Mouse (Mus musculus): ENCODE data around the gene Atf3. TPM values are rescaled to one million over a fixed set of nuclear protein-coding genes. Genes with fewer than 3 reads are reported as not detected.

The Atf3 gene
- polyA plus RNA-seq, 1 experiment from 2014 or later, result 4.6 TPM

DNA sequence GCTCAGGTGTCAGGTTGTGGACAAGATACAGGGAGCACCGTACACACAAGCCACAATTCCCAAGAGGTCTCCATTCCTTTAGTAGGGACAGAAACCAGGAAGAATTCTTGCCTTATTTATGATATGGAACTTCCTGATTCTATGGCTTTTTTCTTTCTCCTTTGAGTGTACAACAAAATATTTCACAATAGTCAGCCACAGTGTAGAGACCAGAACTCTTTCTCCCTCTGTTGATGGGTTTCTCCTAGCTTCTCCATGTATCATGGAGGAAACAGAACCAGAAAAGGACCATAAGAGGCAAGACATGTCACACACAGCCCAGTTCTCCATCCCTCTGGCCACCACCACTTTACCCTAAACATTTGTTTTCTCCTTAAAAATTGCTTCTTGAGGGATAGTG is 23.7 kb upstream of the Atf3 start:
- H3K9me3 ChIP-seq (ENCODE audit: control insufficient read depth, low read length), result no peaks in the 10 kb centered on the region
- WGBS, result 94% methylated on average over 1 of the region's 1 CpGs
- no peak overlapping the region for H3K4me2 ChIP-seq
- no peaks in the 10 kb centered on the region for H3K4me1 ChIP-seq (ENCODE audit: control insufficient read depth, insufficient read depth, low read length)
- DNase-seq (ENCODE audit: low spot score, missing footprints) (no peak), ATAC-seq (ENCODE audit: low FRiP score) (no peak)
- no peaks in the 10 kb centered on the region for H3K27me3 ChIP-seq (ENCODE audit: control insufficient read depth, insufficient read depth, low read length)
- H3K27ac ChIP-seq (ENCODE audit: low read depth, low read length), result 0 out of 2 replicates have a peak overlapping the region, but pooled peaks have one; percentile 27
- no peak overlapping the region for H3K9ac ChIP-seq (ENCODE audit: low read length)
- no peak overlapping the region for H3K4me3 ChIP-seq (ENCODE audit: low read depth, low read length)
- no peaks in the 10 kb centered on the region for H3K36me3 ChIP-seq (ENCODE audit: control insufficient read depth, insufficient read depth, low read length)

- no peak overlapping the region for H3K9ac ChIP-seq (ENCODE audit: low read length)
- no peak overlapping the region for H3K4me3 ChIP-seq (ENCODE audit: low read depth, low read length)
- no peaks in the 10 kb centered on the region for H3K9me3 ChIP-seq (ENCODE audit: control insufficient read depth, low read length)
- no peak overlapping the region for H3K4me2 ChIP-seq
- H3K27me3 ChIP-seq (ENCODE audit: control insufficient read depth, insufficient read depth, low read length), result no peaks in the 10 kb centered on the region
- H3K4me1 ChIP-seq (ENCODE audit: control insufficient read depth, insufficient read depth, low read length), result no peaks in the 10 kb centered on the region
- H3K36me3 ChIP-seq (ENCODE audit: control insufficient read depth, insufficient read depth, low read length), result no peaks in the 10 kb centered on the region
- no peak overlapping the region for H3K27ac ChIP-seq (ENCODE audit: low read depth, low read length)
- ATAC-seq (ENCODE audit: low FRiP score), result no peak
- 85% methylated on average over 4 of the region's 4 CpGs for WGBS
- DNase-seq (ENCODE audit: low spot score, missing footprints), result no peak
These were observed 21.8 kb upstream of the Atf3 start for GRCm38 (mm10) chr1:191239602-191240001.

DNA sequence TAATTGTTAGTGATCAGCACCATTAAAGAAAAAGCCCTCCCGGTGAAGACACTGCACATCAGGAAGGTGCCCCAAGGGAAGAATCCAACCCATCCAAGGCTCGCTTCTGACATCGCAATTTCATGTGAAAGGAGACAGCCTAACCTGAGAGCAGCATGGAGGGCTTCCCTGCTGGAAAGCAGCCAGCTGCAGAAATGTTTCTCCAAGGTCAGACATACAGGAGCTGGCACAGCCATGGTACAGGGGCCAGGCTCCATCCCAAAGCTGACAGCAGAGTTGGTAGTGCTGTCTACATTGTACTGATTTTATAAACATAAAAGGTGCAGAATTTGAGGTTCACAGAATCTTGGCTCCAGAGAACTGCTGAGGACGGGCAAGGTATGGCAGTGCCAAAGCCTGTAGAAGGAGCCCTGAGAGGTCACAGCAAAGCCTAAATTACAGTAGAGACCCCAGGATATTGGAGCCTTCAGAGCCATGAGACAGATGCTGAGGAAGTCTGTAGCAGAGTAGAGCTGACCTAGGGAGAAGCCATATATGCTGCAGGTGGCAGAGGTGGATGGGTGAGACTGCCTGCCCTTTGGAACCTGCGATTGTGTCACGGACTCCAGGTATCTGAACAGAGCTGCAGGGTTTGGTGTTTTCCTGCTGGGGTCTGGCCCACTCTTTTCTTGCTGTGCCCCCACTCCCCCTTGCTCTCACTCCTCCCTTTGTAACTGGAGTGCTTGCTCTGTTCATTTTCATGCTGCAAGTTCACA is 18.1 kb upstream of the Atf3 start:
- Histone ChIP-seq H3K9ac (ENCODE audit: low read length) (no peak overlapping the region), H3K4me2 (no peak overlapping the region), H3K4me3 (ENCODE audit: low read depth, low read length) (no peak overlapping the region), H3K27me3 (ENCODE audit: control insufficient read depth, insufficient read depth, low read length) (no peaks in the 10 kb centered on the region), H3K9me3 (ENCODE audit: control insufficient read depth, low read length) (no peaks in the 10 kb centered on the region), H3K36me3 (ENCODE audit: control insufficient read depth, insufficient read depth, low read length) (no peaks in the 10 kb centered on the region), H3K4me1 (ENCODE audit: control insufficient read depth, insufficient read depth, low read length) (no peaks in the 10 kb centered on the region), H3K27ac (ENCODE audit: low read depth, low read length) (no peak overlapping the region)
- DNase-seq (ENCODE audit: low spot score, missing footprints), result no peak
- ATAC-seq (ENCODE audit: low FRiP score), result no peak
- WGBS, result 89% methylated on average over 6 of the region's 6 CpGs

GRCm38 (mm10) chr1:191234837-191235236 is 17.0 kb upstream of the Atf3 start:
- H3K27ac ChIP-seq (ENCODE audit: low read depth, low read length), result no peak overlapping the region
- ATAC-seq (ENCODE audit: low FRiP score) (no peak), DNase-seq (ENCODE audit: low spot score, missing footprints) (no peak)
- no peak overlapping the region for H3K4me2 ChIP-seq
- H3K9me3 ChIP-seq (ENCODE audit: control insufficient read depth, low read length), result no peaks in the 10 kb centered on the region
- no peaks in the 10 kb centered on the region for H3K27me3 ChIP-seq (ENCODE audit: control insufficient read depth, insufficient read depth, low read length)
- H3K4me3 ChIP-seq (ENCODE audit: low read depth, low read length), result no peak overlapping the region
- WGBS, result 88% methylated on average over 4 of the region's 4 CpGs
- no peaks in the 10 kb centered on the region for H3K4me1 ChIP-seq (ENCODE audit: control insufficient read depth, insufficient read depth, low read length)
- H3K36me3 ChIP-seq (ENCODE audit: control insufficient read depth, insufficient read depth, low read length), result no peaks in the 10 kb centered on the region
- H3K9ac ChIP-seq (ENCODE audit: low read length), result no peak overlapping the region

- ATAC-seq (ENCODE audit: low FRiP score) (no peak), DNase-seq (ENCODE audit: low spot score, missing footprints) (no peak)
- H3K27ac ChIP-seq (ENCODE audit: low read depth, low read length), result no peak overlapping the region
- no peaks in the 10 kb centered on the region for H3K36me3 ChIP-seq (ENCODE audit: control insufficient read depth, insufficient read depth, low read length)
- no peaks in the 10 kb centered on the region for H3K4me1 ChIP-seq (ENCODE audit: control insufficient read depth, insufficient read depth, low read length)
- 87% methylated on average over 6 of the region's 6 CpGs for WGBS
- no peak overlapping the region for H3K9ac ChIP-seq (ENCODE audit: low read length)
- H3K4me3 ChIP-seq (ENCODE audit: low read depth, low read length), result no peak overlapping the region
- H3K4me2 ChIP-seq, result no peak overlapping the region
- H3K27me3 ChIP-seq (ENCODE audit: control insufficient read depth, insufficient read depth, low read length), result no peaks in the 10 kb centered on the region
- H3K9me3 ChIP-seq (ENCODE audit: control insufficient read depth, low read length), result no peaks in the 10 kb centered on the region
These were observed 12.6 kb upstream of the Atf3 start for GRCm38 (mm10) chr1:191230355-191230931.

GRCm38 (mm10) chr1:191226570-191226969 is 8.7 kb upstream of the Atf3 start:
- no peak overlapping the region for H3K4me2 ChIP-seq
- 82% methylated on average over 2 of the region's 2 CpGs for WGBS
- peaks cover 10% of the 10 kb centered on the region for H3K4me1 ChIP-seq (ENCODE audit: control insufficient read depth, insufficient read depth, low read length)
- H3K27me3 ChIP-seq (ENCODE audit: control insufficient read depth, insufficient read depth, low read length), result no peaks in the 10 kb centered on the region
- DNase-seq (ENCODE audit: low spot score, missing footprints), result no peak
- H3K9me3 ChIP-seq (ENCODE audit: control insufficient read depth, low read length), result no peaks in the 10 kb centered on the region
- H3K27ac ChIP-seq (ENCODE audit: low read depth, low read length), result no peak overlapping the region
- ATAC-seq (ENCODE audit: low FRiP score), result no peak
- H3K9ac ChIP-seq (ENCODE audit: low read length), result no peak overlapping the region
- no peaks in the 10 kb centered on the region for H3K36me3 ChIP-seq (ENCODE audit: control insufficient read depth, insufficient read depth, low read length)
- no peak overlapping the region for H3K4me3 ChIP-seq (ENCODE audit: low read depth, low read length)

GRCm38 (mm10) chr1:191225771-191226170 is 7.9 kb upstream of the Atf3 start:
- 97% methylated on average over 2 of the region's 2 CpGs for WGBS
- Histone ChIP-seq H3K9me3 (ENCODE audit: control insufficient read depth, low read length) (no peaks in the 10 kb centered on the region), H3K27me3 (ENCODE audit: control insufficient read depth, insufficient read depth, low read length) (no peaks in the 10 kb centered on the region), H3K36me3 (ENCODE audit: control insufficient read depth, insufficient read depth, low read length) (no peaks in the 10 kb centered on the region), H3K4me3 (ENCODE audit: low read depth, low read length) (no peak overlapping the region), H3K27ac (ENCODE audit: low read depth, low read length) (no peak overlapping the region), H3K4me1 (ENCODE audit: control insufficient read depth, insufficient read depth, low read length) (peaks cover 10% of the 10 kb centered on the region), H3K9ac (ENCODE audit: low read length) (no peak overlapping the region), H3K4me2 (no peak overlapping the region)
- ATAC-seq (ENCODE audit: low FRiP score), result no peak
- DNase-seq (ENCODE audit: low spot score, missing footprints), result no peak

DNA sequence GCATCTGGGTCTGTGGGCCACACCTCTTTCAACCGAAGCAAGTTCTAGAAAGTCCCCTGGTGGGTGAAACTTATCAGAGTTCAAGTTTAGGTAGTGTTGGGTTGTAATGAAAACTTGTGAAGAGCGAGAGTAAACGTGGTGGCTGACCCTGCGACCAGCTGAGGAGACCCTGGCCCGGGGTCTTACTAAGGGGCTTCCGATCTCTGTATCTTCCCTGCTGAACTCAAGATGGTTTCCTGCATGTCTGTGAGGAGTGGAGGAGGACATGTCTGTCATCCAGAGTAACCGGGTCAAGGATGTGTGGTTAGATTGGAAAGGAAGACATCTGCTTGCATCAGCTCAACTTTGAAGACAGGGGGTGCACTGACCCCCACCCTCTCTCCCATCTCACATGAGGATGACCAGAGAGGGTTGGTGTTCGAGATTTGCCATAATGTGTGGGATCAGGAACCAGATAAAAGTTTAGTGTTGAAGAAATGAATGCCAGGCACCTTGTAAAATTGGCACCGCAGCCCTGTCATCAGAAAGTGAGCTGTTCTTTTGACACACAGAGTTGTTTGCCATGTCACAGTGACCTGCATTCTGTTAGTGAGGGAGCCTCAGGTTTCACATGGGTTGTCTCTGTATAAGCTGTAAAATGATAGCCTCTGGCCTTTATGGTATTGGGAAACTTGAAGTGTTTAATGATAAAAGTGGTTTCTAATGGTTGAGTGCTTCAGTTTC is 7.3 kb upstream of the Atf3 start:
- WGBS, result 59% methylated on average over 9 of the region's 9 CpGs
- ATAC-seq (ENCODE audit: low FRiP score), result peak; percentile 1; the same call in 1 of the 2 replicates

More for the DNA sequence above, 7.3 kb upstream of the Atf3 start:
- peak overlapping the region; percentile 74 for H3K4me3 ChIP-seq (ENCODE audit: low read depth, low read length)
- no peaks in the 10 kb centered on the region for H3K36me3 ChIP-seq (ENCODE audit: control insufficient read depth, insufficient read depth, low read length)
- H3K4me2 ChIP-seq, result peak overlapping the region; percentile 99
- no peaks in the 10 kb centered on the region for H3K9me3 ChIP-seq (ENCODE audit: control insufficient read depth, low read length)
- peaks cover 10% of the 10 kb centered on the region for H3K4me1 ChIP-seq (ENCODE audit: control insufficient read depth, insufficient read depth, low read length)
- DNase-seq (ENCODE audit: low spot score, missing footprints), result no peak
- no peaks in the 10 kb centered on the region for H3K27me3 ChIP-seq (ENCODE audit: control insufficient read depth, insufficient read depth, low read length)
- peak overlapping the region; percentile 84 for H3K9ac ChIP-seq (ENCODE audit: low read length)
- no peak overlapping the region for H3K27ac ChIP-seq (ENCODE audit: low read depth, low read length)
